Mouse (Mus musculus): ENCODE results near the gene Cfap100.

Cfap100 gene

GRCm38 (mm10) chr6:90369725-90370553 lies 58.7 kb downstream of the Cfap100 start:
- peak; percentile 9 to 33 for DNase-seq

- DNase-seq, result peak; percentile 97 to 98
These were observed 59.4 kb downstream of the Cfap100 start, which contains the start of gene Zxdc for GRCm38 (mm10) chr6:90368976-90369724. Zxdc (plus strand) TSS chr6:90369492.

DNA sequence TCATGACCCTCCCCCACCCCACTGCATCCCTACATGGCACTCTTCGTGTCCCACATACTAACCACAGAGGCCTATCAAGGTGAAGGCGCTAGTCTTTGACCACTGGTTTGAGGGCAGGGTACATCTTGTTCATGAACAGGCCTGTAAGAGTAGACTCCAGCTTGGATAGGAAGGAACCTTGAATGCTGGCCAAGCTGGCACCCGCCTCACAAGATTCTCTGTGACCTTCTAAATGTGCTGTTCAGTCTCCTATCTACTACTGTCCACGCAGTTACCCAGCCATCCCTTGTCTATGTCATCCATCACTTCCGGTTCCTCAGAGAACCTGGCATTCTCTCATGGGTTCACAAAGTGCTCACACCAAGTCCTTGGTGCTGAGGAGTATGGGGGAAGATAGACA lies 65.3 kb downstream of the Cfap100 start:
- no peak for DNase-seq

GRCm38 (mm10) chr6:90360922-90361614 lies 67.5 kb downstream of the Cfap100 start:
- no peak for DNase-seq

DNA sequence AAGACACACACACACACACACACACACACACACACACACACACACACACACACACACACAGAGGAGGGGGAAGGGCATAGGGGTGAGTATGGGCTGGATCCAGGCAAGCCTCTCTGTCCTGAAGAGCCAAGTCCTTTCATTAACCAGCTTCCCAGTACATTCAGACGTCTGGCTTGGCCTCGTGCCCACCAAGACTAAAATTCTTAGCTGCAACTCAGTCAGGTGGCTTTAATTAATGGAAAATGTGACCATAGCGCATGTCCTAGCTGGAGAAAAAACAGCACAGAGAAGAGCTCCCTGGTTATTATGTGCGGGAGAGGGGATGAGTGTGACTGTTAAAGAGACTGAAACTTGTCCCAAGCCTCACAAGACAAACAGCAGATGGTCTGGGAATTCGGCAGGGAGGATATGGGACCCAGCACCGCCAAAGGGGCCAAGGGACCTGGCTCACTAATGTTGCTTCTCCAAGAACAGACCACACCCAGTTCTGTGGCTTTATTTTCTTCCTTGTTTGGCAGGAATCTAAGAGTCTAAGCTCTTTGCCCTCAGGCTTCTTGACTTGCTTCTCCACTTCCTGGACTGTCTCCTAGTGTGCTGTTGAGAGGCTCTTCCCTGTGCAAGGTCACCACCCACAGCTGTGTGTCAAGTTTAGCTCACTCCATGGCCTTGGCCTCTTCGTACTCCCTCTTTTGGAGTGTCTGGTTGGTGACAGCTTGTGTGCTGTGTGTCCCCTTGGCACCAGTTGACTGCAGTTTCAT lies 68.4 kb downstream of the Cfap100 start:
- DNase-seq, result no peak

- DNase-seq, result no peak
These were observed 69.2 kb downstream of the Cfap100 start for GRCm38 (mm10) chr6:90359445-90359844.

DNA sequence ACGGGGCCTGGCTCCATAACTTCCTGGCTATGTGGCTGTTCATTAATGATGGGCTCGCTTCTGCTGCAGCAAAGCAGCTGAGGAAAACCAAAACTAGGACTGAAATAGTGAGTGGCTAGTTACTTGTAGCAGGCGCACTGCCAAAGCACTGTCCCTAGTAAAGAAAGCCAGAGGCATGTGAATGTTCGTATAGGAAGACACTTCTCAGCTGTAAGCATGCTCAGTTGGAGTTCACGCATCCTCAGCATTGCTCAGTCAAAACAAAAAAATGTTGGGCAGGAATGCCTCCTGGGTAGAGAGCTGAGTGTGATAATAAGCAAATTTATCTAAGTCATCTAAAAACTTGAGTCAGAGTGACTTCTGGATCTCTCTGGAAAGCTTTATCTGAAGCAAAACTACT lies 70.5 kb downstream of the Cfap100 start:
- DNase-seq, result no peak

All from spleen, adult 18-20 months (tissue).